Mouse (Mus musculus): Measurements from ENCODE around the gene Gdf1.

The Gdf1 gene

GRCm38 (mm10) chr8:70364066-70364465 lies 34.4 kb downstream of the Gdf1 start:
- DNase-seq (ENCODE audit: low spot score in 2 of 2) = no peak

- no peak for DNase-seq (ENCODE audit: low spot score in 2 of 2)
Observed at GRCm38 (mm10) chr8:70366588-70366987, 37.0 kb downstream of the Gdf1 start.

DNA sequence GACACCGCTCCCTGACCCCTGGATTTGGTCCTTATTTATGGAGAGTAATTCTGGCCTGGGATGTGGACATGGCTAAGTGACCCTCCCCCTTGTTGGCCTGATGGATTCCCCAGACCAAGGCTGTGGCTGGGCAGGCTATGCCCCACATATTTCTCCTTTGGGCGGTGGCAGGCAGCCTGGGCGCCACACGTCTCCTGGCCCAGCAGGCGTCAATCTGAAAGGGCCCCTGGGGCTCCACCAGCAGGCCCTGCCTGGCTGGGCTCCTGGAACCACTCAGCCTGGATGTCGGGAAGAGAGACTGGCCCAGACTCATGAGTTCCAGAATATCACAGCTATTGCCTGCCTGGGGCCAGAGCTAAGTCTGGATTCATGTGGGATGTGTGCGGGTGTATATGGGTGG lies 40.9 kb downstream of the Gdf1 start:
- no peak for DNase-seq (ENCODE audit: low spot score in 2 of 2)

DNA sequence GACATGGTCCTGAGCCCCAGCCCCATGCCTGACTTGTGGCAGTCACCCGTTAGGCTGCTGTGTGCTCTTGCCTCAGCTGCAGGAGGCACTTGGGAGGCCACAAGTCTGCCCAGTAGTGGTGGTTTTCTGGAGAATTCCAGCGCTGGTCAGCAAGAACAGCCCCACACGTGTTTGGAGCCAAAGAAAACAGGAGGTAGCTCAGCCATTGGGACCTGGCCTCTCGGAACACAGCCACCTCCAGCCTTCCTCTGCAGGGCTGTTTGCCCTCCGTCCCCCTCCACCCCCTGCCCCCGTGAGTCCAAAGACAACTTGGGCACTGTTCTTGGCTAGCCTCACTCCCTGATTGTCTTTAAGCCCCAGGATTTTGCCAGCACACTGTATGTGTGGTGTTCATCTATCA lies 42.3 kb downstream of the Gdf1 start:
- no peak for DNase-seq (ENCODE audit: low spot score in 2 of 2)

GRCm38 (mm10) chr8:70373397-70374317 lies 44.0 kb downstream of the Gdf1 start, which contains the start of gene Comp:
Gene Comp (plus strand): TSS chr8:70373558.
- DNase-seq (ENCODE audit: low spot score in 2 of 2) = no peak

- DNase-seq (ENCODE audit: low spot score in 2 of 2) = peak; percentile 63 to 76
Observed at GRCm38 (mm10) chr8:70374318-70374927, 44.8 kb downstream of the Gdf1 start.

- DNase-seq (ENCODE audit: low spot score in 2 of 2) = no peak
Observed at GRCm38 (mm10) chr8:70375212-70375859, 45.7 kb downstream of the Gdf1 start.

DNA sequence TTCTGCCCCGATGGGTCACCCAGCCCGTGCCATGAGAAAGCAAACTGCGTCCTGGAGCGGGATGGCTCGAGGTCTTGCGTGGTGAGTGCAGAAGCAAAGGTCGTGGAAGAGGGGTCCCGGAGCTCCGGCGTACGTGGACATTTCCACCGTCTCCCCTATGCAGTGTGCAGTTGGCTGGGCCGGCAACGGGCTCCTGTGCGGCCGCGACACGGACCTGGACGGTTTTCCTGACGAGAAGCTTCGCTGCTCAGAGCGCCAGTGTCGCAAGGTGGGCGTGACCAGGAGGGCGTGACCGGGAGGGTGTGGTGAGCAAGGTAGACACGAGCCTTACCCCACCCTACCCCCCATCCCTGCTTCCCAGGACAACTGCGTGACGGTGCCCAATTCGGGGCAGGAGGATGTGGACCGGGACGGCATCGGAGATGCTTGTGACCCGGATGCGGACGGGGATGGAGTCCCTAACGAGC lies 46.7 kb downstream of the Gdf1 start:
- no peak for DNase-seq (ENCODE audit: low spot score in 2 of 2)

DNA sequence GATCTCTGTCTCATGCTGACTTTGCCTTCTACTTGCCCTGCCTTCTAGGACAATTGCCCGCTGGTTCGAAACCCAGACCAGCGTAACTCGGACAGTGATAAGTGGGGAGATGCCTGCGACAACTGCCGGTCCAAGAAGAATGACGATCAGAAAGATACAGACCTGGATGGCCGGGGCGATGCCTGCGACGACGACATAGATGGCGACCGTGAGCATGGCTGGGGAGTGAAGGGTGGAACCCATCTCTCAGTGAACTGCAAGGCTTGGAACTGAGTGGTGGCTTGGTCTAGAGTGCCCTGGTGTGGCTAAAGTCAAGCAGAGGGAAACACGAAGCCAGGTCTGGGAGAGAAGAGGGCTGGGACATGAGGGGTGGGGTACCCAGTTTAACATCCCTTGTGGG lies 47.4 kb downstream of the Gdf1 start:
- no peak for DNase-seq (ENCODE audit: low spot score in 2 of 2)

- DNase-seq (ENCODE audit: low spot score in 2 of 2) = no peak
Observed at GRCm38 (mm10) chr8:70380069-70380468, 50.5 kb downstream of the Gdf1 start.

Data from spleen, postnatal 36 days (tissue).